Mouse (Mus musculus) hindbrain, embryonic 10.5 days (tissue): ENCODE data around the gene Ap3d1. TPM values are rescaled to one million over a fixed set of nuclear protein-coding genes. Genes with fewer than 3 reads are reported as not detected.

Source experiments
- DNase-seq: peaks from one replicate; pipeline ENCODE4 v3.0.0-alpha.2; 2017; ENCODE audit warnings: low spot score
- H3K27ac ChIP-seq: fragments of 300-500 bp; sonication (generic); 2 replicates; pipeline ENCODE4 v1.5.1; 2016; ENCODE audit warnings: mild to moderate bottlenecking, moderate library complexity
- H3K27me3 ChIP-seq: fragments of 300-500 bp; sonication (generic); 2 replicates; pipeline ENCODE4 v1.6.1; 2016; ENCODE audit warnings: mild to moderate bottlenecking; ENCODE audit not compliant: poor library complexity, insufficient read depth, severe bottlenecking
- H3K36me3 ChIP-seq: fragments of 300-500 bp; sonication (generic); 2 replicates; pipeline ENCODE4 v1.6.1; 2016; ENCODE audit warnings: mild to moderate bottlenecking, moderate library complexity
- H3K4me1 ChIP-seq: fragments of 300-500 bp; sonication (generic); replicated peaks from 2 replicates; pipeline ENCODE4 v1.6.1; 2016; ENCODE audit warnings: mild to moderate bottlenecking
- H3K4me3 ChIP-seq: fragments of 300-500 bp; sonication (generic); 2 replicates; pipeline ENCODE4 v1.5.1; 2016; ENCODE audit warnings: mild to moderate bottlenecking, moderate library complexity
- H3K9me3 ChIP-seq: fragments of 300-500 bp; sonication (generic); 2 replicates; pipeline ENCODE4 v1.6.1; 2016; ENCODE audit warnings: mild to moderate bottlenecking, moderate library complexity
- WGBS: fragments of 180-500 bp; shearing (Covaris S2); methylation state at CpG from one replicate; pipeline ENCODE4 v1.1.7; 2016; 5-methylcytosine and 5-hydroxymethylcytosine counted together
- polyA plus RNA-seq: library from polyadenylated mRNA; unstranded; fragments of >200 nt; fragmentation: Nextera tagmentation; extraction: Ambion mirVana; gene quantifications from 2 replicates; pipeline ENCODE4 v1.2.1, GENCODE M21; 2016

The Ap3d1 gene
- polyA plus RNA-seq, 1 experiment from 2014 or later = 65.8 TPM

DNA sequence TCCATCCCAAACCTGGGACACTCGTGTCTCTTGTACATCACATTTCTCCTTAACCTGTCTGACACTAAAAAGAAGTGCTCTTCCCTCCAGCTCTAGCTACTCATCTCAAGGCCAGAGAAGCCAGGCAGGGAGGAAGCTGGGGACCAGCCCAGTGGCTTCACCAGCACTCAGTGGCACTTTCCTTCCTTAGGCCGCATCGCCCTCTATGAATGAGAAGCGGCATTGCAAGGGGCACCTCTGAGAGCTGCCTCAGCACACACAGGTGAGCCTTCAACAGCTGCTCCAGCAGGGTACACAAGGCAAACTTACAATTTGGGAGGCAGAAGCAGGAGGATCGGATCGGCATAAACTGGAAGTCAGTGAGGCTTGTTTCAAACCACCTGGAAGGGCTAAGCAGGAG lies 57.9 kb downstream of the Ap3d1 start:
- H3K27ac ChIP-seq = no peak overlapping the region
- no peak overlapping the region for H3K4me3 ChIP-seq
- no peaks in the 10 kb centered on the region for H3K27me3 ChIP-seq
- WGBS = 55% methylated on average over 6 of the region's 6 CpGs
- peak; percentile 38 for DNase-seq
- no peaks in the 10 kb centered on the region for H3K9me3 ChIP-seq
- H3K36me3 ChIP-seq = peaks cover 58% of the 10 kb centered on the region
- H3K4me1 ChIP-seq = peaks cover 12% of the 10 kb centered on the region

DNA sequence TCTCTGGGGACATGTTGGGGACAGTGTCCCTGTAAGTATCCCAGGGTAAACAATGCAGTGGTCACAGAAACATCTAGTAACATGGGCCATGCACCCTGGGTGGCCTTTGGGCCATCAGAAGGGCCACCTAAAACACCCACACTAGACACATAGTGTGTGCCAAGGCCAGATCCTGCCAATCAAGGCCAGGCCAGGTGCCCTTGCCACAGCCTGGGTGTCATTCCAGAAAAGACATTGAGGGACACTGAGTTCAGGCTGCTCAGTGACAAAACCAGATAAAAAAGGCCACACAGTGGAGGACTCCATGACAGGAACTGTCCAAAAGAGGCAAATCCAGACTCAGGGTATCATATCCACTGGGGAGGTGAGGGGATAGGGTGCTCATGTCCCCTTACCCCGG lies 58.4 kb downstream of the Ap3d1 start:
- DNase-seq = no peak
- H3K27me3 ChIP-seq = no peaks in the 10 kb centered on the region
- no peak overlapping the region for H3K4me3 ChIP-seq
- 98% methylated on average over 1 of the region's 1 CpGs for WGBS
- H3K4me1 ChIP-seq = peaks cover 17% of the 10 kb centered on the region
- H3K27ac ChIP-seq = no peak overlapping the region
- H3K36me3 ChIP-seq = peaks cover 53% of the 10 kb centered on the region
- no peaks in the 10 kb centered on the region for H3K9me3 ChIP-seq

DNA sequence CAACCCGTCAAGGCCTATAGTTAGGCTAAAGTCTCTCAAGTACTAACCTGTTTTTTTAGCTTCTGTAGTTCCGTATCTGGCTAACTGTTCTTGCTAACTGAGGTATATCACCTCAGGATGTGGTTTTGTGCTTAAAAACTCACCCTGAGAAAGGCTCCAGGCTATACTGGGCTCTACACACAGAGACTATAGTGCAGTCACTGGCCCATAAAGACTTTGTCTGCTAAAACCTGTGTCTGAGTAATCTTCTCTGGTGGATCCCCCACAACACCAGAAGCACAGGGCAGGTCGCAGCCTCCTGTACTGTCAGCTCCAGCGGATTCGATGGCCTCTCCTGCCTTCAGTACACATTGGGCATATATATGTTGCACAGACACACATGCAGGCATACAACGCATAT lies 60.1 kb downstream of the Ap3d1 start:
- Histone ChIP-seq H3K36me3 (peaks cover 37% of the 10 kb centered on the region), H3K27ac (no peak overlapping the region), H3K4me1 (peaks cover 34% of the 10 kb centered on the region), H3K9me3 (no peaks in the 10 kb centered on the region), H3K27me3 (no peaks in the 10 kb centered on the region), H3K4me3 (no peak overlapping the region)
- 95% methylated on average over 6 of the region's 6 CpGs for WGBS
- DNase-seq = no peak

DNA sequence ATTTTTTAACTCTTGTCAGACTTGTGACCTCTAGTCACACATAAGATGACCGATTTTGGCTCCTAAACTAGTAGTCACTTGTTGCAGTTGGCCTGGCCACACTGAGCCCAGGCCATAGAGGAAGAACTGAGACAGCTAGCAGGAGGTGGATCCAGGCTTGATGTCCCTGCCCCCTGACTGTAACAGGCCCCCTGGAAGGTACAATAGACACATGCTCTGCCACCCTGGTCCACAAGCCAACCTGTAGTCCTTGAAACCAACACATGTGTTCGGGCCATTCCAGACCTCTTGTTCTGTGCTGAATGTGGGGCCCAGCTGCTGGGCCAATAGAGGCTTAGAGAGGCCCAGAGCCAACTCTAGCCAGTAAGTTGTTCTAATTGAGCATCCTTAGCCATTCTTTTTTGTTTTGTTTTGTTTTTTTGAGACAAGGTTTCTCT lies 61.8 kb downstream of the Ap3d1 start:
- no peak for DNase-seq
- H3K27ac ChIP-seq = peak overlapping the region; percentile 69
- H3K4me1 ChIP-seq = peaks cover 42% of the 10 kb centered on the region
- H3K4me3 ChIP-seq = no peak overlapping the region
- H3K9me3 ChIP-seq = no peaks in the 10 kb centered on the region
- 80% methylated on average over 2 of the region's 2 CpGs for WGBS
- H3K27me3 ChIP-seq = no peaks in the 10 kb centered on the region
- H3K36me3 ChIP-seq = peaks cover 20% of the 10 kb centered on the region

DNA sequence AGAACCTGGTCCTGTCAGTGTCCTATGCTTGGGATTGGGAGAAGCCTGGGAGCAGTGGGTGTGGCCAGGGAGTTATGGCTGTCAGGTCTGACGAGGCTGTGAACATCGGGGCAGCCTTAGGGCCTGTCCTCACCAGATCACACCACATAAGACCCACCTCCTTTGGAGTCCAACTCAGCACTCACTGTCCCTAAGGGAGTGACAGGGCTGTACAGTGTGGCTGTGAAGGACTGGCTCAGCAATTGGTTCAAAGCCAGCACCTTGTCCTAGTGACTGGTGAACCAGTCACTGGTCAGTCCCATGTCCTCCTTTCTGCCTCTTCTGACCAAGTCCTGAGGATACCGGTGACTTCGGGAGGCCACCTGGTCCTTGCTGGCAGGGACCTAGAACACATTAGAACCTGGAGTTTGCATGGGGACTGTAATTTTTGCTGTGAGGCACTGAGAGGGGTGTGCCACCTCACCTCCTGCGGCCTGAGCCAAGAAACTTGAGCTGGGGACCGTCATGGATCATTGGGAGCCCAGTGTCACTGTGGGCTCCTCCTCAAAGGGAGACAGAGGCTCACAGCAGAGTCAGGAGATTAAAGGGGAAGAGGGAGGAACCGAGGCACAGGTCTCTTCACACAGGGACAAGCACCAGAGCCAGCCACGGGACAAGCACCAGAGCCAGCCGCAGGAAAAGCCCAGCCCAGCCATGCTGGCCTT lies 62.4 kb downstream of the Ap3d1 start:
- no peak overlapping the region for H3K4me3 ChIP-seq
- no peaks in the 10 kb centered on the region for H3K9me3 ChIP-seq
- no peaks in the 10 kb centered on the region for H3K27me3 ChIP-seq
- WGBS = 64% methylated on average over 9 of the region's 9 CpGs
- no peak for DNase-seq
- H3K27ac ChIP-seq = peak overlapping the region; percentile 96
- H3K4me1 ChIP-seq = peaks cover 48% of the 10 kb centered on the region
- H3K36me3 ChIP-seq = peaks cover 14% of the 10 kb centered on the region

DNA sequence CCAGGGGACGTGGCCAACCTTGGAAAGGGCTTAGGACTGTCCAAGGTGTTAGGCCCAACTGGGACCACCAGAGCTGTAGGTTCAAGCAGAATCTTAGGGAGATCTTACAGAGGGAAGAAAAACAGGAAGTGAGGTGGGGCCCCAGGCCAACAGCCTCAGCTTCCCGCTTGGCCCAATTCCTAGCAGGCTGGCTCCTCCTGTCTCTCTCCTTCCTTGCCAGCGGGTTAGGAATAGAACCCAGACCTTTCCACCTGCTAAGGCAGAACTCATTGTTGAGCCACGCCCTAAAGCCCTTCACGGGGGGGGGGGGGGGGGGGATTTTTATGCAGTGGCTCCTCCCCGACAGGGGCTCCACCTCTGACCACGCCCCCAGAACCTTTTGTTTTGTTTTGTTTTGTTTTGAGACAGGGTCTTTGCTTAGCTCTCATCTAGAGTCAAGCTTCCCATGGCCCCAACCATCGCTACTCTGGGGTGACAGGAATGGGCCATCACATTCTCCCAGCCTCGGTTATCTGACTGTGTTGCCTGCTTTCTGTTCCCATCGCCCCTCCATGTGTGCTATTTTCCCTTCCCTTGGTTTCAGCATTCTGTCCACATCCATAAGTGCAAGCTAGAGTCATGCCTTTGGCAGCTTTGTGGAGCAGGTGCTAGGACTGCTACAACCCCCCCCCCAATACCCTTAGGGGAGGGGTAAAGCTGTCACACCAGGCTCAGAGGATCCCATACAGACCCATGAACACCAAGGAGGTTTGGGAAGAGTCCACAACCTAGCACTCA lies 63.3 kb downstream of the Ap3d1 start:
- Histone ChIP-seq H3K27me3 (no peaks in the 10 kb centered on the region), H3K9me3 (no peaks in the 10 kb centered on the region), H3K4me1 (peaks cover 57% of the 10 kb centered on the region), H3K27ac (peak overlapping the region; percentile 96), H3K36me3 (peaks cover 15% of the 10 kb centered on the region), H3K4me3 (peak overlapping the region; percentile 100; the same call in 1 of the 2 replicates)
- DNase-seq = no peak
- 54% methylated on average over 10 of the region's 10 CpGs for WGBS

DNA sequence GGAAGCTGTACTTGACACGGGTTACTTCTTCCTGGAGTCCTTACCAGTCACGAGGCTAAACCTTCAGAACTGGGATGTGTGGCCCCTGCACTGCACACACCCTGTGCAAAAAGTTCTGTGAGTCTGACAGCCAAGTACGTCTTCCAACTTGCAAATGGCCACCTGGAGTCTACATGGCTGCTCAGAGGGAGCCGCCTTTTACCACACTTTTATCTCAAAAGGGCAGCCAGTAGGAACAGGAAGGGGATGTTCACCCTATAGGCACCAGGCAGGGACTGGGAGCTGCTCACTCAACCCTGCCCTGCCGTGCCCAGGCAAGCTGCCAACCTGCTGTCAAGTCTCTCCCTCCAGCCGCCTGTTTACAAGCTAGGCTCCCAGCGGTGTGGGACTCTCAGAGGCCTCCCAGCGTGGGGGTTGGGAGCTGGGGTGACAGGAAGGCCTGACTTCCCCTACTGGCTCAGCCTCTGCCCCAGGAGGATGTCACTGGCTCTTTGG lies 64.1 kb downstream of the Ap3d1 start, which contains the start of gene Mknk2:
Mknk2 (minus strand) TSS at position 171 of the 495 bp plus-strand sequence.
- Histone ChIP-seq H3K4me3 (peak within 1 kb of the TSS; percentile 100), H3K4me1 (peaks cover 65% of the 10 kb centered on the region), H3K36me3 (peaks cover 16% of the 10 kb centered on the region), H3K9me3 (no peaks in the 10 kb centered on the region), H3K27ac (peak within 1 kb of the TSS; percentile 96), H3K27me3 (no peaks in the 10 kb centered on the region)
- no peak for DNase-seq
- 41% methylated on average over 8 of the region's 8 CpGs for WGBS

DNA sequence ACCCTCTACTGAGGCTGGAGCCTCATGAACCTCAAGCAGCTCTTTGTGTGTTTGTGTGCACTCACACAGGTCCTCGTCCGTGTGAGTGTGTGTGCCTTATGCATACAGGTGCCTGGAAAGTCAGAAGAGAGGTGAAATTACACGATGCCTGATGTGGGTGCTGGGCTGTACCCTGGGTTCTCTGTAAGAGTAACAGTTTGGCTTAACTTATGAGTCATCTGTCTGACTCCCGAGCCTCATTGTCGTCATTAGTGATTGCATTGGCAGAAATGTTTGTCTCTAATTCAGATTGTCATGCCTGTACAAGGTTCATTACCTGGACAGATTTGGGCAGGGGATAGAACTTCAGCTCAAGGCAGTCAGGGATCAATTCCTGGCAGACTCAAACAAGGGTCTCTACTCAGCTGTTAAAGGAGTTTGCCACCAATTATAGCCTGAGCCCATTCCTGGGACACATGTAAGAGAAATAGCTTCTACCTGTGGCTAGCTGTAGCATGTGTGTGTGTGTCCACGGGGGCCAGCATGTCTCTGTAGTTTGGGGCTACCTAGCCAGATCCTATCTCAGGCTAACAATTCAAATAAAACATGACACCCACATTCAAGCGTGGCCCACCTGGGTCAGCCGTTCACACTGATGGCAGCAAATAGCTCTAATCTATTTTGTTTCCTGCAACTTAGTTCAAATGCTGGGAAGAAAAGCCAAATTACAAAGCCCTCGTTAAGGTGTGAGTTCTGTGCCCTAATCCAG lies 64.8 kb downstream of the Ap3d1 start:
- 50% methylated on average over 9 of the region's 9 CpGs for WGBS
- H3K36me3 ChIP-seq = peaks cover 22% of the 10 kb centered on the region
- H3K27me3 ChIP-seq = no peaks in the 10 kb centered on the region
- no peak for DNase-seq
- peaks cover 72% of the 10 kb centered on the region for H3K4me1 ChIP-seq
- H3K4me3 ChIP-seq = peak overlapping the region; percentile 100
- no peaks in the 10 kb centered on the region for H3K9me3 ChIP-seq
- H3K27ac ChIP-seq = peak overlapping the region; percentile 96

DNA sequence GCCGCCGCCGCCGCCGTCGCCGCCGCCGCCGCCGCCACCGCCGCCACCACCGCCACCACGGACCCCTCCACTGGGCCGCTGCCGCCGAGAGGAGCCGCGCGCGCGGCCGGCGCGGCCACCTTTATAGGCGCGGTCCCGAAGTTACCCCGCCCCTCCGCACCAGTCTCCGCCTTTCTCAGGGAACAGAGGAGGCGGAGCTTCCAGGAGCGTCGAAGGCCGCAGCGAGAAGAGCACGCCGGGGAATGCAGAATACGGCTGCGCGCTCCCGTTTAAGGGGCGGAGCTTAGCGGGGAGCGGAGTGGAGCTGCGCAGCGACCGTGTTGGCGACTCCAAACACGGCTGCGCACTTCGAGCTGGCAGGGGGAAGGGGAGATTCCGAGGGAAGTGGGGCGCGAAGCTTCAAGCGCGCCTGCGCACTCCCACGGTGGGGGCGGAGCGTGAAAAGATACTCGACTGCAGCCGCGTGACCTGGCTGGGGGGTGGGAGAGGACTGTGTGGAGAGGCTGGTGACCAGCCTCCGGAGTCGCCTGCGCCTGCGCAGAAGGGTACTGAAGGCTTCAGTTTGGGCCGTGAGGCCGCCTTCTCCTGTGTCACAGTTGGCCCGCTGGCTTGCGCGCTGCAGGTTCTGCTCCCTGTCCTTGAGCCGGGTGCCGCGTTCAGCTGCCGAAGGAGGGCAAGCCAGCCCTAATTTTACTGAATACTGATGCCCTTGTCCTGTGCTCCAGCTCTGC lies 65.7 kb downstream of the Ap3d1 start:
- peak; percentile 100 for DNase-seq
- Histone ChIP-seq H3K9me3 (no peaks in the 10 kb centered on the region), H3K4me1 (peaks cover 77% of the 10 kb centered on the region), H3K27me3 (no peaks in the 10 kb centered on the region), H3K4me3 (peak overlapping the region; percentile 100), H3K27ac (peak overlapping the region; percentile 96), H3K36me3 (peaks cover 32% of the 10 kb centered on the region)
- WGBS = under 1% methylated on average over 78 of the region's 78 CpGs

DNA sequence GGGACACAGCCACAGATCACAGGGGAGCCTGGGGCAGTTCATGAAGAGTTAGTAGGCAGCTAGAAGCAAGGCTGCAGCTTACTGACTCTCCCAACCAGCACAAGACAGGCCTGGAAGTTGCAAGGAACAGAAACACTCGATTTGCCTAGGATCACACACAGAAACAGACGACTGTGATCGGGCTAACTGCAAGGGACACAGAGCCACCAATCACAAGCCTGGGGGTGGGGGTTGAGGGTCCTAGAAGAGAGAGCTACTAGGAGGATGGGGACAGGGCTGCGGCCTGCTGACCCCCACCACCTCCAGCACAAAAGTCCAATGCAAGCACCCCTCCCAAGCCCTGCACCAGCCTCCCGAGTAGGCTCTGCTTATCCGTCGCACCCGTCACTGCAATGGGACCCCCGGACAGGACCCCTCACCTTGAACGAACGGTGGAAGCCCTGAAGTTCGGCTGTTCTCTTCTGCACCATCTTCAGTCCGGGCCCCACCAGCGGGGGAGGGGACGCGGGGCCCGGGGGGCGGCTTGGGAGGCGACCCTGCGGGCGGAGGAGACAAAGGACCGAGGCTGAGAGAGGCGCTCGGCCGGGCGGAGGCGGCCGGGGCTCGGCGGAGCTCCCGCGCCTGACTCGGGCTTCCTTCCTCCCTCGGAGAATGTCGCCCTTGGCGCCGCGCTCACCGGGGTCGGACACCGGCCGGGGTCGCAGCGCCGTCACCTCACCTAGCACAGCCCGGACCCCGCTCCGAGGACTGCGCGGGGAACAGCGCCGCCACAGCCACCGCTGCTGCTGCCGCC lies 66.5 kb downstream of the Ap3d1 start:
- no peaks in the 10 kb centered on the region for H3K9me3 ChIP-seq
- peaks cover 39% of the 10 kb centered on the region for H3K36me3 ChIP-seq
- H3K27me3 ChIP-seq = no peaks in the 10 kb centered on the region
- peaks cover 83% of the 10 kb centered on the region for H3K4me1 ChIP-seq
- DNase-seq = peak; percentile 47
- H3K4me3 ChIP-seq = peak overlapping the region; percentile 100
- H3K27ac ChIP-seq = peak overlapping the region; percentile 96
- under 1% methylated on average over 54 of the region's 54 CpGs for WGBS

DNA sequence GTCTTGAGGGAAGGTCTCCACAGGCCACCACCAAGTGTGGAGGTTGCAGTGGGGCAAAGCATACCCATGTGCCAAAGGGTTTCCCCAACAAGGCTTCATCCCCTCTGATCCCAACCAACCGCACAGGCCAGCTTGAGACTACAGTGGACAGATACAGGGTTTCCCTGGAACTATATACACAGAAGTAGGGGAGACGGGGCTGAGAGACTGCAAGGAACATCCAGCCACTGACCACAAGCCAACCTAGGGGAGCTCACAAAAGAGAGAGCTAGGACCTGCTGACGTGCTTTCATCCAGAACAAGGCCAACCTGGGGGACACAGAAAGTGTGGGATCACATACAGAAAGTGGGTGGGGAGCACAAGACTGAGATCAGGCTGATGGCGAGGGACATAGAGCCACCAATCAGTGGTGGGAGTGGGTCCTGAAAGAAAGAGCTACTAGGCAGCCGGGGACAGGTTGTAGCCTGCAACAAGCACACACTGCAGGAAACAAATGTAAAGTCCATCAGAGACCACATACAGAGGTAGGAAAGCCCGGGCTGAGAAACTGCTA lies 67.1 kb downstream of the Ap3d1 start:
- Histone ChIP-seq H3K9me3 (no peaks in the 10 kb centered on the region), H3K27me3 (no peaks in the 10 kb centered on the region), H3K4me3 (peak overlapping the region; percentile 100), H3K36me3 (peaks cover 46% of the 10 kb centered on the region), H3K4me1 (peaks cover 78% of the 10 kb centered on the region), H3K27ac (peak overlapping the region; percentile 96)
- no peak for DNase-seq
- WGBS = 27% methylated on average over 6 of the region's 6 CpGs
